Mouse (Mus musculus) hindbrain, embryonic 16.5 days (tissue): ENCODE results near the gene Kank3. TPM values are rescaled to one million over a fixed set of nuclear protein-coding genes. Genes with fewer than 3 reads are reported as not detected.

ENCODE experiments used
- ATAC-seq: fragments of 200-750 bp; cut with Nextera tagmentation; 2 replicates; pipeline ENCODE4 v1.8.0; 2017; ENCODE audit warnings: moderate TSS enrichment, moderate library complexity
- H3K27ac ChIP-seq: fragments of 300-500 bp; sonication (generic); 2 replicates; pipeline ENCODE4 v1.5.1; 2014; ENCODE audit warnings: low read depth, mild to moderate bottlenecking, control low read depth, low read length, moderate library complexity
- H3K27me3 ChIP-seq: fragments of 300-500 bp; sonication (generic); replicated peaks from 2 replicates; pipeline ENCODE4 v1.6.1; 2014; ENCODE audit warnings: low read length; ENCODE audit not compliant: control insufficient read depth, insufficient read depth
- H3K36me3 ChIP-seq: fragments of 300-500 bp; sonication (generic); 2 replicates; pipeline ENCODE4 v1.6.1; 2014; ENCODE audit warnings: mild to moderate bottlenecking, low read length, moderate library complexity, mixed read lengths; ENCODE audit not compliant: control insufficient read depth, insufficient read depth
- H3K4me1 ChIP-seq: fragments of 300-500 bp; sonication (generic); 2 replicates; pipeline ENCODE4 v1.6.1; 2014; ENCODE audit warnings: low read depth, low read length; ENCODE audit not compliant: control insufficient read depth, insufficient read depth
- H3K4me2 ChIP-seq: fragments of 300-500 bp; sonication (generic); 2 replicates; pipeline ENCODE4 v1.6.1; 2014; ENCODE audit warnings: mild to moderate bottlenecking, low read length, control low read depth, moderate library complexity
- H3K4me3 ChIP-seq: fragments of 300-500 bp; sonication (generic); 2 replicates; pipeline ENCODE4 v1.5.1; 2014; ENCODE audit warnings: mild to moderate bottlenecking, low read length, control low read depth, moderate library complexity
- H3K9ac ChIP-seq: fragments of 300-500 bp; sonication (generic); 2 replicates; pipeline ENCODE4 v1.6.1; 2014; ENCODE audit warnings: low read depth, mild to moderate bottlenecking, control low read depth, low read length, moderate library complexity
- H3K9me3 ChIP-seq: fragments of 300-500 bp; sonication (generic); 2 replicates; pipeline ENCODE4 v1.6.1; 2014; ENCODE audit warnings: mild to moderate bottlenecking, low read length, moderate library complexity; ENCODE audit not compliant: control insufficient read depth
- WGBS: fragments of 180-500 bp; shearing (Covaris S2); extraction: QIAGEN DNeasy Blood & Tissue Kit; methylation state at CpG from one replicate; pipeline ENCODE4 v1.1.7; 2014; 5-methylcytosine and 5-hydroxymethylcytosine counted together
- polyA plus RNA-seq: library from polyadenylated mRNA; unstranded; fragments of >200 nt; fragmentation: Nextera tagmentation; extraction: Ambion mirVana; gene quantifications from 2 replicates; pipeline ENCODE4 v1.2.1, GENCODE M21; 2015

The Kank3 gene
- polyA plus RNA-seq, 1 experiment from 2014 or later = 46.6 TPM

DNA sequence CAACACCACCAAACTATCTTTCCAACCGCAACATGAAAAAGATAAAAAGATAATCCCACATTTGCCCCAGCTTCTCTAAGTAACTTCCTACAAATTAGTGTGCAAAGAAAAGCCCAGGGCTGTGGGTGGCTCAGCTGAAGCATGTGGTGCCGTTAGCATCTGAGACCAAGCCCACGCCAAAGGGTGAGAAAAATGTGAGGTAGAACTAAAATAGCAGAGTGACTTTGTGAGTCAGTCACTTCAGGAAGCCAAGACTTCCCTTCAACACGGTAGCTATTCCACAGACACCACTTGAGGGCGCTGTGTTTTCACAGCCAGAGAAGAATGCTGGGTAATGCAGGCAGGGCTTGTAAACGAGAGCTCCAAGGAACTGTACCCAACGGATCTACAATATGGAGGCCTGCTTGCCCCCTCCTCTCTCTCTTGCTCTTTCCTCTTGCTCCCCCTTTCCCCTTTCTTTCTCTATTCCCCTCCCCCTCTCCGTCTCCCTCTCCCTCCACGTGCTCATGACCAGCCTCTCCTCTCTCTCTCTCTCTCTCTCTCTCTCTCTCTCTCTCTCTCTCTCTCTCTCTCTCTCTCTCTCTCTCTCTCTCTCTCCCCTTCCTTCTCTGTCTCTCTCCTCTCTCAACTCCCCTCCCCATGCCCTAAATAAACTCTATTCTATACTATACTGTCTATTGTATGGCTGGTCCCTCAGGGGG lies 55.2 kb downstream of the Kank3 start:
- Histone ChIP-seq H3K4me3 (no peak overlapping the region), H3K4me2 (no peak overlapping the region), H3K9me3 (no peaks in the 10 kb centered on the region), H3K9ac (no peak overlapping the region), H3K4me1 (no peaks in the 10 kb centered on the region), H3K27me3 (no peaks in the 10 kb centered on the region), H3K36me3 (no peaks in the 10 kb centered on the region), H3K27ac (no peak overlapping the region)
- ATAC-seq = no peak
- 37% methylated on average over 9 of the region's 9 CpGs for WGBS

Other genes with a start within 250 kb of the Kank3 start
- gene Zfp414, start 181.4 kb upstream of the Kank3 start, polyA plus RNA-seq = 50.9 and 71.0 TPM in 2 replicates
- 0.15 and 0.51 TPM in 2 replicates for gene Pram1, start 172.5 kb upstream of the Kank3 start, polyA plus RNA-seq
- gene Hnrnpm, start 123.7 kb upstream of the Kank3 start, polyA plus RNA-seq = 161 and 194 TPM in 2 replicates
- 82.2 and 84.1 TPM in 2 replicates for gene March2, start 91.8 kb upstream of the Kank3 start, polyA plus RNA-seq
- gene Rab11b, start 50.0 kb upstream of the Kank3 start, polyA plus RNA-seq = 481 and 517 TPM in 2 replicates
- 26.6 and 29.0 TPM in 2 replicates for gene Angptl4, start 28.7 kb upstream of the Kank3 start, polyA plus RNA-seq
- 392 and 410 TPM in 2 replicates for gene Rps28, start 14.0 kb downstream of the Kank3 start, polyA plus RNA-seq
- 464 and 517 TPM in 2 replicates for gene Ndufa7, start 14.1 kb downstream of the Kank3 start, polyA plus RNA-seq
- 55.7 and 59.8 TPM in 2 replicates for gene Cd320, start 32.6 kb downstream of the Kank3 start, polyA plus RNA-seq
- gene Gm7029, start 63.3 kb downstream of the Kank3 start, polyA plus RNA-seq = not detected in 2 replicates
- gene Kifc1, start 80.1 kb downstream of the Kank3 start, polyA plus RNA-seq = 2.5 and 2.6 TPM in 2 replicates
- gene Platr17, start 94.6 kb downstream of the Kank3 start, polyA plus RNA-seq = 0.20 and 0.46 TPM in 2 replicates
- gene Daxx, start 98.9 kb downstream of the Kank3 start, polyA plus RNA-seq = 52.0 and 53.7 TPM in 2 replicates
- gene Tapbp, start 105.4 kb downstream of the Kank3 start, polyA plus RNA-seq = 29.2 and 32.6 TPM in 2 replicates
- gene Zbtb22, start 105.4 kb downstream of the Kank3 start, polyA plus RNA-seq = 16.2 and 17.2 TPM in 2 replicates
- gene Rgl2, start 119.0 kb downstream of the Kank3 start, polyA plus RNA-seq = 52.7 and 58.8 TPM in 2 replicates
- gene Pfdn6, start 129.8 kb downstream of the Kank3 start, polyA plus RNA-seq = 183 and 189 TPM in 2 replicates
- 20.7 and 23.5 TPM in 2 replicates for gene Wdr46, start 130.1 kb downstream of the Kank3 start, polyA plus RNA-seq
- gene B3galt4, start 141.0 kb downstream of the Kank3 start, polyA plus RNA-seq = 13.3 and 16.1 TPM in 2 replicates
- 75.4 and 80.7 TPM in 2 replicates for gene Vps52, start 145.3 kb downstream of the Kank3 start, polyA plus RNA-seq
- gene Rps18, start 145.5 kb downstream of the Kank3 start, polyA plus RNA-seq = 695 and 697 TPM in 2 replicates
- gene H2-K1, start 189.8 kb downstream of the Kank3 start, polyA plus RNA-seq = 16.6 and 18.8 TPM in 2 replicates
- gene Ring1, start 214.2 kb downstream of the Kank3 start, polyA plus RNA-seq = 17.3 and 18.5 TPM in 2 replicates
- 69.5 and 74.1 TPM in 2 replicates for gene H2-Ke6, start 217.5 kb downstream of the Kank3 start, polyA plus RNA-seq
- 180 and 186 TPM in 2 replicates for gene Slc39a7, start 221.2 kb downstream of the Kank3 start, polyA plus RNA-seq
- gene Rxrb, start 221.3 kb downstream of the Kank3 start, polyA plus RNA-seq = 53.3 and 54.1 TPM in 2 replicates
- gene Col11a2, start 228.9 kb downstream of the Kank3 start, polyA plus RNA-seq = 4.7 and 6.7 TPM in 2 replicates